Mouse (Mus musculus) right cerebral cortex, adult 2 months (tissue): Measurements from ENCODE around the gene Ehbp1l1.
A peak's percentile ranks its signal among the peaks of the same experiment; 100 is the strongest.

ENCODE experiments used
- DNase-seq, 2 experiments: peaks; one replicate each; pipeline ENCODE4 v3.0.0; 2021 to 2022; ENCODE audit warnings: low spot score in 2 of 2

Gene Ehbp1l1

GRCm38 (mm10) chr19:5666386-5666785 is 59.7 kb downstream of the Ehbp1l1 start:
- no peak for DNase-seq

GRCm38 (mm10) chr19:5665465-5665864 is 60.7 kb downstream of the Ehbp1l1 start:
- DNase-seq = no peak

GRCm38 (mm10) chr19:5664669-5665257 is 61.4 kb downstream of the Ehbp1l1 start:
- DNase-seq = no peak

GRCm38 (mm10) chr19:5662981-5663913 is 62.9 kb downstream of the Ehbp1l1 start, which contains the start of gene Sipa1:
TSS of gene Sipa1 (minus strand) at chr19:5663707.
- peak; percentile 61 to 70 for DNase-seq

GRCm38 (mm10) chr19:5662310-5662709 is 63.8 kb downstream of the Ehbp1l1 start:
- DNase-seq = no peak

GRCm38 (mm10) chr19:5660942-5661751 is 65.0 kb downstream of the Ehbp1l1 start:
- peak in 1 of 2 experiments; percentile 17 for DNase-seq
